Mouse (Mus musculus) limb, embryonic 12.5 days (tissue): ENCODE data around the gene Btbd9. TPM values are rescaled to one million over a fixed set of nuclear protein-coding genes. Genes with fewer than 3 reads are reported as not detected.
A peak's percentile ranks its signal among the peaks of the same experiment; 100 is the strongest.
"Not testable (repeated sequence)": the region's sequence is repeated elsewhere in the genome, so short reads cannot be mapped to it uniquely, and the experiment has no call there.

Experiments
- ATAC-seq: fragments of 200-750 bp; cut with Nextera tagmentation; 2 replicates; pipeline ENCODE4 v1.8.0; 2017; ENCODE audit warnings: low read depth, moderate TSS enrichment; ENCODE audit not compliant: insufficient number of reproducible peaks, insufficient read depth, low FRiP score, low TSS enrichment
- H3K27ac ChIP-seq: fragments of 300-500 bp; sonication (generic); 2 replicates; pipeline ENCODE4 v1.5.1; 2016; ENCODE audit warnings: mild to moderate bottlenecking, moderate library complexity
- H3K27me3 ChIP-seq: fragments of 300-500 bp; sonication (generic); 2 replicates; pipeline ENCODE4 v1.6.1; 2016; ENCODE audit warnings: mild to moderate bottlenecking, moderate library complexity
- H3K36me3 ChIP-seq: fragments of 300-500 bp; sonication (generic); 2 replicates; pipeline ENCODE4 v1.6.1; 2016; ENCODE audit warnings: mild to moderate bottlenecking, moderate library complexity
- H3K4me1 ChIP-seq: fragments of 300-500 bp; sonication (generic); replicated peaks from 2 replicates; pipeline ENCODE4 v1.6.1; 2016
- H3K4me2 ChIP-seq: fragments of 300-500 bp; sonication (generic); 2 replicates; pipeline ENCODE4 v1.6.1; 2016; ENCODE audit warnings: mild to moderate bottlenecking, moderate library complexity
- H3K4me3 ChIP-seq: fragments of 300-500 bp; sonication (generic); replicated peaks from 2 replicates; pipeline ENCODE4 v1.5.1; 2016; ENCODE audit warnings: mild to moderate bottlenecking
- H3K9ac ChIP-seq: fragments of 300-500 bp; sonication (generic); replicated peaks from 2 replicates; pipeline ENCODE4 v1.6.1; 2016; ENCODE audit warnings: mild to moderate bottlenecking, moderate library complexity
- H3K9me3 ChIP-seq: fragments of 300-500 bp; sonication (generic); 2 replicates; pipeline ENCODE4 v1.6.1; 2016; ENCODE audit warnings: mild to moderate bottlenecking, moderate library complexity
- WGBS: fragments of 180-500 bp; shearing (Covaris S2); methylation state at CpG from one replicate; pipeline ENCODE4 v1.1.7; 2016; 5-methylcytosine and 5-hydroxymethylcytosine counted together
- polyA plus RNA-seq: library from polyadenylated mRNA; unstranded; fragments of >200 nt; fragmentation: Nextera tagmentation; extraction: Ambion mirVana; gene quantifications from 2 replicates; pipeline ENCODE4 v1.2.1, GENCODE M21; 2016

The Btbd9 gene
- polyA plus RNA-seq, 1 experiment from 2014 or later = 70.6 TPM

- Histone ChIP-seq H3K4me2 (no peak overlapping the region), H3K36me3 (peaks cover 7% of the 10 kb centered on the region), H3K27me3 (no peaks in the 10 kb centered on the region), H3K4me3 (no peak overlapping the region), H3K9ac (no peak overlapping the region), H3K9me3 (no peaks in the 10 kb centered on the region), H3K4me1 (peaks cover 30% of the 10 kb centered on the region), H3K27ac (0 out of 2 replicates have a peak overlapping the region, but pooled peaks have one; percentile 1)
- no peak for ATAC-seq
- 36% methylated on average over 6 of the region's 6 CpGs for WGBS
These were observed 50.6 kb downstream of the Btbd9 start for GRCm38 (mm10) chr17:30525405-30526295.

- H3K9me3 ChIP-seq = no peaks in the 10 kb centered on the region
- H3K4me1 ChIP-seq = peaks cover 20% of the 10 kb centered on the region
- no peak for ATAC-seq
- no peaks in the 10 kb centered on the region for H3K27me3 ChIP-seq
- 0 out of 2 replicates have a peak overlapping the region, but pooled peaks have one; percentile 9 for H3K27ac ChIP-seq
- no peak overlapping the region for H3K4me2 ChIP-seq
- H3K9ac ChIP-seq = no peak overlapping the region
- WGBS = 83% methylated on average over 7 of the region's 7 CpGs
- no peak overlapping the region for H3K4me3 ChIP-seq
- peaks cover 7% of the 10 kb centered on the region for H3K36me3 ChIP-seq
These were observed 51.8 kb downstream of the Btbd9 start for GRCm38 (mm10) chr17:30524451-30524850.

GRCm38 (mm10) chr17:30523783-30524182 lies 52.5 kb downstream of the Btbd9 start:
- Histone ChIP-seq H3K27ac (no peak overlapping the region), H3K36me3 (peaks cover 7% of the 10 kb centered on the region), H3K4me2 (no peak overlapping the region), H3K27me3 (no peaks in the 10 kb centered on the region), H3K4me1 (peaks cover 16% of the 10 kb centered on the region), H3K4me3 (no peak overlapping the region), H3K9ac (no peak overlapping the region), H3K9me3 (no peaks in the 10 kb centered on the region)
- ATAC-seq = no peak
- 75% methylated on average over 2 of the region's 2 CpGs for WGBS

- Histone ChIP-seq H3K9ac (no peak overlapping the region), H3K36me3 (peaks cover 10% of the 10 kb centered on the region), H3K4me3 (no peak overlapping the region), H3K4me2 (no peak overlapping the region), H3K27me3 (no peaks in the 10 kb centered on the region), H3K4me1 (peaks cover 16% of the 10 kb centered on the region), H3K9me3 (no peaks in the 10 kb centered on the region), H3K27ac (no peak overlapping the region)
- 92% methylated on average over 9 of the region's 9 CpGs for WGBS
- ATAC-seq = no peak
These were observed 53.7 kb downstream of the Btbd9 start for GRCm38 (mm10) chr17:30522406-30523078.

GRCm38 (mm10) chr17:30519172-30519512 lies 57.1 kb downstream of the Btbd9 start:
- H3K4me1 ChIP-seq, H3K9me3 ChIP-seq, ATAC-seq, H3K27ac ChIP-seq, H3K27me3 ChIP-seq, H3K9ac ChIP-seq, H3K4me3 ChIP-seq, H3K4me2 ChIP-seq: not testable (repeated sequence)
- WGBS = 75% methylated on average over 2 of the region's 2 CpGs
- peaks cover 21% of the 10 kb centered on the region for H3K36me3 ChIP-seq

- peaks cover 21% of the 10 kb centered on the region for H3K36me3 ChIP-seq
- no peaks in the 10 kb centered on the region for H3K27me3 ChIP-seq
- H3K27ac ChIP-seq = no peak overlapping the region
- 83% methylated on average over 8 of the region's 8 CpGs for WGBS
- no peak overlapping the region for H3K4me2 ChIP-seq
- no peak for ATAC-seq
- H3K9ac ChIP-seq = no peak overlapping the region
- no peaks in the 10 kb centered on the region for H3K9me3 ChIP-seq
- no peaks in the 10 kb centered on the region for H3K4me1 ChIP-seq
- no peak overlapping the region for H3K4me3 ChIP-seq
These were observed 57.7 kb downstream of the Btbd9 start for GRCm38 (mm10) chr17:30518431-30519171.

- 90% methylated on average over 10 of the region's 10 CpGs for whole genome bisulfite sequencing
- H3K27me3 ChIP-seq = no peaks in the 10 kb centered on the region
- no peak for ATAC-seq
- H3K4me1 ChIP-seq = no peaks in the 10 kb centered on the region
- H3K27ac ChIP-seq = no peak overlapping the region
- H3K4me2 ChIP-seq = no peak overlapping the region
- H3K9ac ChIP-seq = no peak overlapping the region
- no peaks in the 10 kb centered on the region for H3K9me3 ChIP-seq
- H3K36me3 ChIP-seq = peaks cover 21% of the 10 kb centered on the region
- no peak overlapping the region for H3K4me3 ChIP-seq
These were observed 59.5 kb downstream of the Btbd9 start for GRCm38 (mm10) chr17:30516580-30517340.

GRCm38 (mm10) chr17:30515401-30515800 lies 60.9 kb downstream of the Btbd9 start:
- no peak overlapping the region for H3K9ac ChIP-seq
- no peaks in the 10 kb centered on the region for H3K4me1 ChIP-seq
- no peaks in the 10 kb centered on the region for H3K27me3 ChIP-seq
- H3K9me3 ChIP-seq = no peaks in the 10 kb centered on the region
- WGBS = 91% methylated on average over 8 of the region's 8 CpGs
- ATAC-seq = no peak
- no peak overlapping the region for H3K4me3 ChIP-seq
- H3K27ac ChIP-seq = no peak overlapping the region
- no peak overlapping the region for H3K4me2 ChIP-seq
- peaks cover 21% of the 10 kb centered on the region for H3K36me3 ChIP-seq

GRCm38 (mm10) chr17:30513034-30513433 lies 63.3 kb downstream of the Btbd9 start:
- ATAC-seq = no peak
- Histone ChIP-seq H3K4me1 (0 out of 2 replicates have a peak, but pooled peaks cover 5% of the 10 kb centered on the region), H3K4me3 (no peak overlapping the region), H3K9ac (no peak overlapping the region), H3K27ac (no peak overlapping the region), H3K4me2 (no peak overlapping the region), H3K9me3 (no peaks in the 10 kb centered on the region), H3K36me3 (peaks cover 21% of the 10 kb centered on the region), H3K27me3 (no peaks in the 10 kb centered on the region)
- 89% methylated on average over 9 of the region's 9 CpGs for WGBS

GRCm38 (mm10) chr17:30512531-30512930 lies 63.8 kb downstream of the Btbd9 start:
- Histone ChIP-seq H3K36me3 (peaks cover 18% of the 10 kb centered on the region), H3K27ac (no peak overlapping the region), H3K9ac (no peak overlapping the region), H3K4me3 (no peak overlapping the region), H3K27me3 (no peaks in the 10 kb centered on the region), H3K4me2 (no peak overlapping the region), H3K4me1 (0 out of 2 replicates have a peak, but pooled peaks cover 5% of the 10 kb centered on the region), H3K9me3 (no peaks in the 10 kb centered on the region)
- no peak for ATAC-seq
- WGBS = 84% methylated on average over 7 of the region's 7 CpGs
